Mouse (Mus musculus) intestine, embryonic 15.5 days (tissue): ENCODE results near the gene Bag1. TPM values are rescaled to one million over a fixed set of nuclear protein-coding genes. Genes with fewer than 3 reads are reported as not detected.

Source experiments
- ATAC-seq: fragments of 200-750 bp; cut with Nextera tagmentation; 2 replicates; pipeline ENCODE4 v1.8.0; 2017; ENCODE audit warnings: moderate TSS enrichment, moderate library complexity
- H3K27ac ChIP-seq: fragments of 300-500 bp; sonication (generic); 2 replicates; pipeline ENCODE4 v1.5.1; 2015; ENCODE audit warnings: mild to moderate bottlenecking, inconsistent platforms
- H3K27me3 ChIP-seq: fragments of 300-500 bp; sonication (generic); replicated peaks from 2 replicates; pipeline ENCODE4 v1.6.1; 2015; ENCODE audit warnings: inconsistent platforms
- H3K36me3 ChIP-seq: fragments of 300-500 bp; sonication (generic); 2 replicates; pipeline ENCODE4 v1.6.1; 2015; ENCODE audit warnings: inconsistent platforms
- H3K4me1 ChIP-seq: fragments of 300-500 bp; sonication (generic); replicated peaks from 2 replicates; pipeline ENCODE4 v1.6.1; 2015; ENCODE audit warnings: inconsistent platforms
- H3K4me2 ChIP-seq: fragments of 300-500 bp; sonication (generic); replicated peaks from 2 replicates; pipeline ENCODE4 v1.6.1; 2015; ENCODE audit warnings: mild to moderate bottlenecking, inconsistent platforms
- H3K4me3 ChIP-seq: fragments of 300-500 bp; sonication (generic); replicated peaks from 2 replicates; pipeline ENCODE4 v1.5.1; 2015; ENCODE audit warnings: inconsistent platforms
- H3K9ac ChIP-seq: fragments of 300-500 bp; sonication (generic); 2 replicates; pipeline ENCODE4 v1.6.1; 2015; ENCODE audit warnings: inconsistent platforms
- H3K9me3 ChIP-seq: fragments of 300-500 bp; sonication (generic); 2 replicates; pipeline ENCODE4 v1.6.1; 2016; ENCODE audit warnings: inconsistent platforms
- WGBS: fragments of 180-500 bp; shearing (Covaris S2); methylation state at CpG from one replicate; pipeline ENCODE4 v1.1.7; 2015; 5-methylcytosine and 5-hydroxymethylcytosine counted together
- polyA plus RNA-seq: library from polyadenylated mRNA; unstranded; fragments of >200 nt; fragmentation: Nextera tagmentation; extraction: Ambion mirVana; gene quantifications from 2 replicates; pipeline ENCODE4 v1.2.1, GENCODE M21; 2015

The Bag1 gene
- 172 and 190 TPM in 2 replicates for polyA plus RNA-seq

- ATAC-seq: peak; percentile 98
These were observed at the start of gene Bag1, which contains the start of gene Chmp5 for GRCm38 (mm10) chr4:40948160-40948708. Bag1 (minus strand) TSS chr4:40948294. Chmp5 (plus strand) TSS chr4:40948407.

GRCm38 (mm10) chr4:40996302-40996701 is 48.2 kb upstream of the Bag1 start:
- H3K4me1 ChIP-seq: no peaks in the 10 kb centered on the region
- H3K27ac ChIP-seq: no peak overlapping the region
- peaks cover 70% of the 10 kb centered on the region for H3K36me3 ChIP-seq
- H3K27me3 ChIP-seq: no peaks in the 10 kb centered on the region
- no peak overlapping the region for H3K4me2 ChIP-seq
- H3K9ac ChIP-seq: no peak overlapping the region
- no peak overlapping the region for H3K4me3 ChIP-seq
- no peaks in the 10 kb centered on the region for H3K9me3 ChIP-seq
- WGBS: 93% methylated on average over 6 of the region's 6 CpGs
- ATAC-seq: no peak

More at GRCm38 (mm10) chr4:40948160-40948708, at the start of gene Bag1, which contains the start of gene Chmp5:
- peak within 1 kb of the TSS; percentile 90 for H3K27ac ChIP-seq
- H3K4me3 ChIP-seq: peak within 1 kb of the TSS; percentile 96
- H3K4me1 ChIP-seq: peaks cover 5% of the 10 kb centered on the region; the same call in 1 of the 2 replicates
- no peaks in the 10 kb centered on the region for H3K9me3 ChIP-seq
- H3K36me3 ChIP-seq: peaks cover 9% of the 10 kb centered on the region
- H3K27me3 ChIP-seq: no peaks in the 10 kb centered on the region
- peak within 1 kb of the TSS; percentile 65 for H3K4me2 ChIP-seq
- H3K9ac ChIP-seq: peak within 1 kb of the TSS; percentile 96
- under 1% methylated on average over 49 of the region's 50 CpGs for WGBS

GRCm38 (mm10) chr4:40989633-40990032 is 41.5 kb upstream of the Bag1 start:
- peaks cover 55% of the 10 kb centered on the region for H3K36me3 ChIP-seq
- no peak overlapping the region for H3K9ac ChIP-seq
- no peak overlapping the region for H3K4me2 ChIP-seq
- WGBS: 94% methylated on average over 6 of the region's 6 CpGs
- no peak overlapping the region for H3K4me3 ChIP-seq
- no peaks in the 10 kb centered on the region for H3K27me3 ChIP-seq
- H3K9me3 ChIP-seq: no peaks in the 10 kb centered on the region
- no peak overlapping the region for H3K27ac ChIP-seq
- H3K4me1 ChIP-seq: no peaks in the 10 kb centered on the region
- no peak for ATAC-seq

- no peak overlapping the region for H3K9ac ChIP-seq
- no peaks in the 10 kb centered on the region for H3K27me3 ChIP-seq
- no peak overlapping the region for H3K4me2 ChIP-seq
- no peaks in the 10 kb centered on the region for H3K9me3 ChIP-seq
- WGBS: 88% methylated on average over 1 of the region's 1 CpGs
- H3K4me1 ChIP-seq: no peaks in the 10 kb centered on the region
- no peak overlapping the region for H3K4me3 ChIP-seq
- H3K27ac ChIP-seq: no peak overlapping the region
- no peak for ATAC-seq
- H3K36me3 ChIP-seq: peaks cover 32% of the 10 kb centered on the region
These were observed 35.6 kb upstream of the Bag1 start for GRCm38 (mm10) chr4:40983686-40984085.

GRCm38 (mm10) chr4:40982486-40982885 is 34.4 kb upstream of the Bag1 start:
- Histone ChIP-seq H3K4me1 (no peaks in the 10 kb centered on the region), H3K9ac (no peak overlapping the region), H3K27ac (no peak overlapping the region), H3K9me3 (no peaks in the 10 kb centered on the region), H3K4me3 (no peak overlapping the region), H3K36me3 (peaks cover 33% of the 10 kb centered on the region), H3K4me2 (no peak overlapping the region), H3K27me3 (no peaks in the 10 kb centered on the region)
- no peak for ATAC-seq
- WGBS: 69% methylated on average over 3 of the region's 3 CpGs

- ATAC-seq: no peak
- no peak overlapping the region for H3K4me3 ChIP-seq
- H3K36me3 ChIP-seq: peaks cover 34% of the 10 kb centered on the region
- no peak overlapping the region for H3K9ac ChIP-seq
- 90% methylated on average over 1 of the region's 1 CpGs for WGBS
- no peaks in the 10 kb centered on the region for H3K4me1 ChIP-seq
- no peaks in the 10 kb centered on the region for H3K27me3 ChIP-seq
- H3K27ac ChIP-seq: no peak overlapping the region
- H3K4me2 ChIP-seq: no peak overlapping the region
- no peaks in the 10 kb centered on the region for H3K9me3 ChIP-seq
These were observed 31.3 kb upstream of the Bag1 start for GRCm38 (mm10) chr4:40979430-40979829.

- Histone ChIP-seq H3K9me3 (no peaks in the 10 kb centered on the region), H3K27ac (no peak overlapping the region), H3K4me3 (no peak overlapping the region), H3K4me1 (peaks cover 5% of the 10 kb centered on the region), H3K4me2 (no peak overlapping the region), H3K9ac (no peak overlapping the region), H3K36me3 (peaks cover 34% of the 10 kb centered on the region), H3K27me3 (no peaks in the 10 kb centered on the region)
- no peak for ATAC-seq
- WGBS: 89% methylated on average over 10 of the region's 10 CpGs
These were observed 28.6 kb upstream of the Bag1 start for GRCm38 (mm10) chr4:40976651-40977050.

- no peak overlapping the region for H3K27ac ChIP-seq
- peaks cover 31% of the 10 kb centered on the region for H3K36me3 ChIP-seq
These were observed 27.6 kb upstream of the Bag1 start for GRCm38 (mm10) chr4:40975678-40976077.

GRCm38 (mm10) chr4:40974011-40974410 is 25.9 kb upstream of the Bag1 start:
- WGBS: 95% methylated on average over 1 of the region's 1 CpGs
- Histone ChIP-seq H3K4me2 (no peak overlapping the region), H3K36me3 (peaks cover 18% of the 10 kb centered on the region), H3K27me3 (no peaks in the 10 kb centered on the region), H3K27ac (no peak overlapping the region), H3K4me1 (peaks cover 5% of the 10 kb centered on the region), H3K9ac (no peak overlapping the region), H3K9me3 (no peaks in the 10 kb centered on the region), H3K4me3 (no peak overlapping the region)
- no peak for ATAC-seq

More at GRCm38 (mm10) chr4:40975678-40976077, 27.6 kb upstream of the Bag1 start:
- Histone ChIP-seq H3K9me3 (no peaks in the 10 kb centered on the region), H3K9ac (no peak overlapping the region), H3K4me3 (no peak overlapping the region), H3K4me2 (no peak overlapping the region), H3K4me1 (peaks cover 5% of the 10 kb centered on the region), H3K27me3 (no peaks in the 10 kb centered on the region)
- ATAC-seq: no peak
- WGBS: 89% methylated on average over 3 of the region's 3 CpGs

GRCm38 (mm10) chr4:40971744-40972143 is 23.6 kb upstream of the Bag1 start:
- Histone ChIP-seq H3K4me1 (peaks cover 5% of the 10 kb centered on the region), H3K36me3 (peaks cover 7% of the 10 kb centered on the region; the same call in 1 of the 2 replicates), H3K4me2 (peak overlapping the region; percentile 61), H3K27me3 (no peaks in the 10 kb centered on the region), H3K9ac (peak overlapping the region; percentile 88; the same call in 1 of the 2 replicates), H3K4me3 (peak overlapping the region; percentile 77), H3K27ac (peak overlapping the region; percentile 91; the same call in 1 of the 2 replicates), H3K9me3 (no peaks in the 10 kb centered on the region)
- ATAC-seq: no peak
- 23% methylated on average over 13 of the region's 13 CpGs for WGBS

- no peaks in the 10 kb centered on the region for H3K9me3 ChIP-seq
- peak; percentile 97 for ATAC-seq
- H3K27ac ChIP-seq: peak within 1 kb of the TSS; percentile 91
- H3K27me3 ChIP-seq: no peaks in the 10 kb centered on the region
- peaks cover 5% of the 10 kb centered on the region for H3K4me1 ChIP-seq
- H3K36me3 ChIP-seq: peaks cover 8% of the 10 kb centered on the region
- WGBS: under 1% methylated on average over 85 of the region's 85 CpGs
- peak within 1 kb of the TSS; percentile 77 for H3K4me3 ChIP-seq
- H3K4me2 ChIP-seq: peak within 1 kb of the TSS; percentile 61
- H3K9ac ChIP-seq: peak within 1 kb of the TSS; percentile 88
These were observed 23.0 kb upstream of the Bag1 start, which contains the start of gene Nfx1 for GRCm38 (mm10) chr4:40970842-40971701. Nfx1 (plus strand) TSS chr4:40970906.

- Histone ChIP-seq H3K4me1 (peaks cover 5% of the 10 kb centered on the region), H3K4me3 (peak overlapping the region; percentile 77), H3K9me3 (no peaks in the 10 kb centered on the region), H3K27ac (peak overlapping the region; percentile 91), H3K4me2 (peak overlapping the region; percentile 61), H3K36me3 (peaks cover 12% of the 10 kb centered on the region), H3K27me3 (no peaks in the 10 kb centered on the region), H3K9ac (peak overlapping the region; percentile 88)
- WGBS: under 1% methylated on average over 16 of the region's 16 CpGs
- peak; percentile 65 for ATAC-seq
These were observed 22.4 kb upstream of the Bag1 start for GRCm38 (mm10) chr4:40970592-40970841.
